Mouse (Mus musculus): ENCODE data around the gene Tnf.

The Tnf gene

GRCm38 (mm10) chr17:35201787-35202186 is at the start of gene Tnf:
TSS of gene Tnf (minus strand) at chr17:35202007.
- DNase-seq (ENCODE audit: low spot score): no peak

- DNase-seq (ENCODE audit: low spot score): no peak
Observed at GRCm38 (mm10) chr17:35251162-35251719, 49.4 kb upstream of the Tnf start.

- DNase-seq (ENCODE audit: low spot score): no peak
Observed at GRCm38 (mm10) chr17:35250348-35251120, 48.7 kb upstream of the Tnf start.

- DNase-seq (ENCODE audit: low spot score): no peak
Observed at GRCm38 (mm10) chr17:35249451-35250197, 47.8 kb upstream of the Tnf start.

- no peak for DNase-seq (ENCODE audit: low spot score)
Observed at GRCm38 (mm10) chr17:35248986-35249385, 47.2 kb upstream of the Tnf start.

GRCm38 (mm10) chr17:35247144-35247543 is 45.3 kb upstream of the Tnf start:
- DNase-seq (ENCODE audit: low spot score): no peak

GRCm38 (mm10) chr17:35245731-35246623 is 44.2 kb upstream of the Tnf start:
- DNase-seq (ENCODE audit: low spot score): no peak

- no peak for DNase-seq (ENCODE audit: low spot score)
Observed at GRCm38 (mm10) chr17:35244999-35245398, 43.2 kb upstream of the Tnf start.

GRCm38 (mm10) chr17:35243086-35243485 is 41.3 kb upstream of the Tnf start:
- peak; percentile 59 for DNase-seq (ENCODE audit: low spot score)

- DNase-seq (ENCODE audit: low spot score): peak; percentile 82
Observed at GRCm38 (mm10) chr17:35242015-35242941, 40.5 kb upstream of the Tnf start.

- DNase-seq (ENCODE audit: low spot score): peak; percentile 97
Observed at GRCm38 (mm10) chr17:35241305-35242014, 39.7 kb upstream of the Tnf start, which contains the start of gene Ddx39b. TSS of gene Ddx39b (plus strand) at chr17:35241746.

GRCm38 (mm10) chr17:35240384-35241304 is 38.8 kb upstream of the Tnf start:
- DNase-seq (ENCODE audit: low spot score): no peak

GRCm38 (mm10) chr17:35239700-35240099 is 37.9 kb upstream of the Tnf start:
- no peak for DNase-seq (ENCODE audit: low spot score)

- DNase-seq (ENCODE audit: low spot score): no peak
Observed at GRCm38 (mm10) chr17:35237504-35237903, 35.7 kb upstream of the Tnf start.

- no peak for DNase-seq (ENCODE audit: low spot score)
Observed at GRCm38 (mm10) chr17:35236996-35237395, 35.2 kb upstream of the Tnf start.

- DNase-seq (ENCODE audit: low spot score): peak; percentile 96
Observed at GRCm38 (mm10) chr17:35236390-35236746, 34.6 kb upstream of the Tnf start.

- DNase-seq (ENCODE audit: low spot score): peak; percentile 98
Observed at GRCm38 (mm10) chr17:35235614-35236389, 34.0 kb upstream of the Tnf start, which contains the start of gene Nfkbil1. TSS of gene Nfkbil1 (minus strand) at chr17:35235792.

GRCm38 (mm10) chr17:35234903-35235302 is 33.1 kb upstream of the Tnf start:
- peak; percentile 68 for DNase-seq (ENCODE audit: low spot score)

Measured in embryo, embryonic 10.5 days (tissue).